11 mouse cellular contexts compared by ENCODE assay signal in genomic region chr8:79389074-79389786, GRCm38 (mm10). TPM values are rescaled to one million over a fixed set of nuclear protein-coding genes. Genes with fewer than 3 reads are reported as not detected.
A peak's percentile ranks its signal among the peaks of the same experiment; 100 is the strongest.
DNase-seq lines count a peak whose midpoint lies in the region; ATAC-seq and TF ChIP-seq lines count a peak whose summit lies in the region.
"Had no signal": no experiment of that assay in that cellular context is flagged by ENCODE, and none has a peak within 500 bp of the region (broad histone marks: within the 10 kb centered on the region; RNA-seq: fewer than 3 reads in every experiment).

No protein-coding gene starts in this region.

- WGBS in heart, postnatal 0 days, result 76% methylated on average over 23 of the region's 23 CpGs
- 31% methylated on average over 23 of the region's 23 CpGs for WGBS in kidney, postnatal 0 days
- WGBS in midbrain, embryonic 15.5 days, result 90% methylated on average over 23 of the region's 23 CpGs

- ATAC-seq in heart, postnatal 0 days (ENCODE audit: insufficient read depth, low read depth), result peak; percentile 27; the same call in 1 of the 2 replicates
- ATAC-seq in kidney, postnatal 0 days (replicated peaks; ENCODE audit: low FRiP score, low read depth), result peak; percentile 79
- ATAC-seq in midbrain, embryonic 15.5 days (replicated peaks), result no peak
- ATAC-seq in megakaryocyte-erythroid progenitor cell, adult 5-6 weeks (replicated peaks; ENCODE audit: low FRiP score, low TSS enrichment, poor library complexity, severe bottlenecking), result no peak
- ATAC-seq in erythroid progenitor cell, adult 5-6 weeks (replicated peaks; ENCODE audit: low FRiP score, poor library complexity, severe bottlenecking), result no peak

- no peaks in the 10 kb centered on the region for H3K27me3 ChIP-seq in E14TG2a.4 (ENCODE audit: insufficient read depth, low read length)
- H3K27me3 ChIP-seq in heart, postnatal 0 days (ENCODE audit: control insufficient read depth, insufficient read depth, low read length), result no peaks in the 10 kb centered on the region
- H3K27me3 ChIP-seq in kidney, postnatal 0 days (ENCODE audit: insufficient read depth, low read length), result no peaks in the 10 kb centered on the region
- H3K27me3 ChIP-seq in midbrain, embryonic 15.5 days (replicated peaks), result no peaks in the 10 kb centered on the region

- peak overlapping the region; percentile 39; the same call in 1 of the 2 replicates for H3K27ac ChIP-seq in heart, postnatal 0 days (ENCODE audit: low read depth)
- H3K27ac ChIP-seq in kidney, postnatal 0 days, result peak overlapping the region; percentile 44
- H3K27ac ChIP-seq in midbrain, embryonic 15.5 days, result no peak overlapping the region
- H3K27ac ChIP-seq: stomach, postnatal 0 days had no signal

- peak; percentile 43 for DNase-seq in adrenal gland, adult 2 months
- DNase-seq in adrenal gland, adult 18-20 months (ENCODE audit: low spot score in 2 of 2), result no peak
- DNase-seq in heart, postnatal 0 days (ENCODE audit: low spot score), result no peak
- peak; percentile 85 for DNase-seq in kidney, postnatal 0 days (ENCODE audit: low spot score)
- DNase-seq: cerebellum, adult 8-10 months; right cerebral cortex, postnatal 4 days had no signal

- no peaks in the 10 kb centered on the region for H3K9me3 ChIP-seq in E14TG2a.4 (ENCODE audit: low read length)
- no peaks in the 10 kb centered on the region for H3K9me3 ChIP-seq in heart, postnatal 0 days (replicated peaks; ENCODE audit: control insufficient read depth, low read length)
- H3K9me3 ChIP-seq in kidney, postnatal 0 days (replicated peaks; ENCODE audit: low read length), result no peaks in the 10 kb centered on the region
- H3K9me3 ChIP-seq in midbrain, embryonic 15.5 days, result no peaks in the 10 kb centered on the region

- no peak for TF ChIP-seq CTCF in E14TG2a.4 (conservative IDR thresholded peaks at IDR 0.05; ENCODE audit: low read length)
- no peak for TF ChIP-seq CTCF in heart, postnatal 0 days (IDR thresholded peaks at IDR 0.05; ENCODE audit: low read depth)
- no peak for TF ChIP-seq CTCF in kidney, postnatal 0 days (IDR thresholded peaks at IDR 0.05; ENCODE audit: low read depth)

- H3K9ac ChIP-seq in heart, postnatal 0 days (replicated peaks; ENCODE audit: low read depth, low read length), result no peak overlapping the region
- H3K9ac ChIP-seq in kidney, postnatal 0 days (ENCODE audit: low read depth, low read length), result peak overlapping the region; percentile 43; the same call in 1 of the 2 replicates
- no peak overlapping the region for H3K9ac ChIP-seq in midbrain, embryonic 15.5 days

- no peak for TF ChIP-seq EP300 in heart, postnatal 0 days (IDR thresholded peaks at IDR 0.05; ENCODE audit: low read depth)

- H3K36me3 ChIP-seq in E14TG2a.4 (ENCODE audit: insufficient read depth, low read length), result no peaks in the 10 kb centered on the region
- no peaks in the 10 kb centered on the region for H3K36me3 ChIP-seq in heart, postnatal 0 days (replicated peaks; ENCODE audit: control insufficient read depth, insufficient read depth, low read length)
- no peaks in the 10 kb centered on the region for H3K36me3 ChIP-seq in kidney, postnatal 0 days (ENCODE audit: insufficient read depth, low read length)
- no peaks in the 10 kb centered on the region for H3K36me3 ChIP-seq in midbrain, embryonic 15.5 days (replicated peaks)

- peak overlapping the region; percentile 50; the same call in 1 of the 2 replicates for H3K4me3 ChIP-seq in E14TG2a.4 (replicated peaks; ENCODE audit: low read length)
- no peak overlapping the region for H3K4me3 ChIP-seq in heart, postnatal 0 days (ENCODE audit: low read depth, low read length)
- H3K4me3 ChIP-seq in kidney, postnatal 0 days (replicated peaks; ENCODE audit: low read depth, low read length), result peak overlapping the region; percentile 21
- no peak overlapping the region for H3K4me3 ChIP-seq in midbrain, embryonic 15.5 days

- H3K4me2 ChIP-seq in heart, postnatal 0 days (ENCODE audit: low read depth, low read length), result no peak overlapping the region; the same call in 1 of the 2 replicates
- H3K4me2 ChIP-seq in kidney, postnatal 0 days (ENCODE audit: low read length), result peak overlapping the region; percentile 52
- H3K4me2 ChIP-seq in midbrain, embryonic 15.5 days, result no peak overlapping the region

- peaks cover 42% of the 10 kb centered on the region for H3K4me1 ChIP-seq in E14TG2a.4 (replicated peaks; ENCODE audit: low read depth, low read length)
- H3K4me1 ChIP-seq in heart, postnatal 0 days (ENCODE audit: control insufficient read depth, insufficient read depth), result peaks cover 18% of the 10 kb centered on the region
- H3K4me1 ChIP-seq in kidney, postnatal 0 days (replicated peaks; ENCODE audit: insufficient read depth, low read length), result peaks cover 13% of the 10 kb centered on the region
- peaks cover 47% of the 10 kb centered on the region for H3K4me1 ChIP-seq in midbrain, embryonic 15.5 days

RNA-seq across cellular contexts. Expression of gene Smad1, which starts 10.1 kb away (rescaled TPM):
- total RNA-seq in adrenal gland, adult 2 months (2021), result 10 to 100 TPM; 24.2 to 30.4 TPM
- 41.3 and 45.2 TPM in 2 replicates for polyA plus RNA-seq in adrenal gland, adult 2 months (2012; rRNA removed)
- total RNA-seq in adrenal gland, adult 18-20 months (2021), result 10 to 100 TPM; 25.6 TPM
- 22.8 and 31.5 TPM in 2 replicates for total RNA-seq in heart, postnatal 0 days (2014; rRNA removed; ENCODE audit: low replicate concordance)
- polyA plus RNA-seq in heart, postnatal 0 days (2015; fragmentation: Nextera tagmentation; extraction: Ambion mirVana), result 13.4 and 14.0 TPM in 2 replicates
- polyA plus RNA-seq in kidney, postnatal 0 days (2015; fragmentation: Nextera tagmentation; extraction: Ambion mirVana), result 34.3 and 36.6 TPM in 2 replicates
- polyA plus RNA-seq in midbrain, embryonic 15.5 days (2015; fragmentation: Nextera tagmentation; extraction: Ambion mirVana), result 64.4 and 65.9 TPM in 2 replicates
- 4.2 and 5.1 TPM in 2 replicates for total RNA-seq in megakaryocyte-erythroid progenitor cell, adult 5-6 weeks (2014; fragmentation: Nextera tagmentation)
- 1.8 and 8.9 TPM in 2 replicates for total RNA-seq in megakaryocyte-erythroid progenitor cell, adult 5-6 weeks (2017)
- 1.1 TPM in 1 of 2 replicates, not detected in the other for total RNA-seq in erythroid progenitor cell, adult 5-6 weeks (2015; ENCODE audit: low replicate concordance)
- total RNA-seq in erythroid progenitor cell, adult 5-6 weeks (2017; ENCODE audit: low replicate concordance), result 1.2 TPM in 2 replicates

Comparison
In these comparisons a context has a peak if more than half of its experiments do, and no peak if none do; other contexts are left out.
1. DNase-seq: peak in adrenal gland, adult 2 months (single experiment) and kidney, postnatal 0 days (single experiment); none in adrenal gland, adult 18-20 months (0 of 2) and heart, postnatal 0 days (single experiment).
2. H3K4me3 ChIP-seq: peak in E14TG2a.4 (single experiment) and kidney, postnatal 0 days (single experiment); none in heart, postnatal 0 days (single experiment) and midbrain, embryonic 15.5 days (single experiment).
3. ATAC-seq: peak in heart, postnatal 0 days (single experiment) and kidney, postnatal 0 days (single experiment); none in midbrain, embryonic 15.5 days (single experiment), megakaryocyte-erythroid progenitor cell, adult 5-6 weeks (single experiment) and erythroid progenitor cell, adult 5-6 weeks (single experiment).